Mouse (Mus musculus): ENCODE measurements around the gene Ntng2. TPM values are rescaled to one million over a fixed set of nuclear protein-coding genes. Genes with fewer than 3 reads are reported as not detected.
A peak's percentile ranks its signal among the peaks of the same experiment; 100 is the strongest.

Gene Ntng2
- total RNA-seq, 2 experiments from 2014 or later: 111 TPM

GRCm38 (mm10) chr2:29194547-29195463 is 58.0 kb downstream of the Ntng2 start:
- Histone ChIP-seq H3K27ac (no peak overlapping the region), H3K4me3 (peak overlapping the region; percentile 46)
- DNase-seq (ENCODE audit: low spot score in 2 of 2): peak; percentile 32 to 80
- TF ChIP-seq CTCF (conservative IDR thresholded peaks at IDR 0.05): peak; percentile 98

DNA sequence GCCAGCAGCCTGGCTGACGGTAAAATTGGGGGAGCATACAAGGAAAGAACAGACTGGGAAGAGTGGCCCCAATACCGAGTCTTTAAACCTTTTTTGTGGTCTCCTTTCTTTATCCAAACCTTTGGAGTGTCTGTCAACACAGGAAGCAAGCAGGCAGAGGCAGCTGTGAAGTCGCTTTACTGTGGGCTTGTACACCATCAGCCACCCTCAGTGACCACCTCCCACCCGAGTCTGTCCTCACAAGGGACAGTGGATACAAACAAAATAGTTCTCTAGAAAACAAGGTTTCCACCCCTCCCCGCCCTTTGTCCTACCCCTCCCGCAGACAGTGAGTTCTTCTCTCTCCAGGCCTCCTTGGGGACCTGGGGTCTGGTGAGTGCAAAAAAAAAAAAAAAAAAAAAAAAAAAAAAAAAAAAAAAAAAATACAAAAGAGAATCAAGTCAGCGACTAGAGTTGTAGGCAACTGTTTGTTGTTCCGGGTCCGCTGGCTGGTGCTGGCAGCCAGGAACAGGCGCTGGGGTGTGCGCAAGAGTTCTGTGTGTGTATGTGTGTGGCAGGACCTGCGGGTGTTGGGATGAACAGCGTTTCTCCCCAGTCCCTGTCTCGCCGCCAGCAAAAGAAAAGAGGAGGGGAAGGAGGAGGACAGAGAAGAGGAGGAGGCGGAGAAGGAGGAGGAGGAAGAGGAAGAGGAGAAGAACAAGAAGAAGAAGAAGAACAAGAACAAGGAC is 58.8 kb downstream of the Ntng2 start:
- Histone ChIP-seq H3K27ac (no peak overlapping the region), H3K4me3 (peak overlapping the region; percentile 46; the same call in 1 of the 2 replicates)
- TF ChIP-seq CTCF (conservative IDR thresholded peaks at IDR 0.05): no peak
- DNase-seq (ENCODE audit: low spot score in 2 of 2): no peak

- H3K27ac ChIP-seq: no peak overlapping the region
- peak; percentile 67 for TF ChIP-seq CTCF (conservative IDR thresholded peaks at IDR 0.05)
- DNase-seq (ENCODE audit: low spot score in 2 of 2): no peak
- H3K4me3 ChIP-seq: no peak overlapping the region
Measured at GRCm38 (mm10) chr2:29192629-29193278, 60.1 kb downstream of the Ntng2 start.

GRCm38 (mm10) chr2:29191216-29192215 is 61.3 kb downstream of the Ntng2 start:
- 0 out of 2 replicates have a peak, but pooled peaks have one; percentile 8 for TF ChIP-seq CTCF (conservative IDR thresholded peaks at IDR 0.05)
- no peak for DNase-seq (ENCODE audit: low spot score in 2 of 2)
- Histone ChIP-seq H3K4me3 (no peak overlapping the region), H3K27ac (no peak overlapping the region)

DNA sequence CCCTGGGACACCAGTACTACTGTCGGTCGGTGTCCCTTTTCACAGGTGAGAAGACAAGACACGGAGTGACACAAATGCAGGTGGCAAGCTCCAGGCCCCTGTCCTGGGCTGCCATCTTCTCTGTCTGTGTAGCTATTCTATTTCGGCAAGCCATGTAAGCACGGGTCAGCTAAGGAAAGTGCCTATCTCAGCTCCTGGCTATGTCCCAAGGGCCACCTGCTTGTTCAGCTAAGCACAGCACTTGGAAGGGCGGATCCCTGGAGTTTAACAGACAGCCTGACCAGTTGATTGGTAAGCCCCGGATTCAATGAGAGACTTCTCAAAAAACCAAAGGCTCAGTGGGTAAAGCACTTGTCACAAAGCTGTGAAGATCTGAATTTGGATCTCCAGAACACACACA is 62.4 kb downstream of the Ntng2 start:
- DNase-seq (ENCODE audit: low spot score in 2 of 2): no peak
- no peak for TF ChIP-seq CTCF (conservative IDR thresholded peaks at IDR 0.05)
- Histone ChIP-seq H3K27ac (no peak overlapping the region), H3K4me3 (no peak overlapping the region)

GRCm38 (mm10) chr2:29186209-29186608 is 66.6 kb downstream of the Ntng2 start:
- H3K4me3 ChIP-seq: no peak overlapping the region
- DNase-seq (ENCODE audit: low spot score in 2 of 2): no peak
- TF ChIP-seq CTCF (conservative IDR thresholded peaks at IDR 0.05): no peak
- H3K27ac ChIP-seq: no peak overlapping the region

DNA sequence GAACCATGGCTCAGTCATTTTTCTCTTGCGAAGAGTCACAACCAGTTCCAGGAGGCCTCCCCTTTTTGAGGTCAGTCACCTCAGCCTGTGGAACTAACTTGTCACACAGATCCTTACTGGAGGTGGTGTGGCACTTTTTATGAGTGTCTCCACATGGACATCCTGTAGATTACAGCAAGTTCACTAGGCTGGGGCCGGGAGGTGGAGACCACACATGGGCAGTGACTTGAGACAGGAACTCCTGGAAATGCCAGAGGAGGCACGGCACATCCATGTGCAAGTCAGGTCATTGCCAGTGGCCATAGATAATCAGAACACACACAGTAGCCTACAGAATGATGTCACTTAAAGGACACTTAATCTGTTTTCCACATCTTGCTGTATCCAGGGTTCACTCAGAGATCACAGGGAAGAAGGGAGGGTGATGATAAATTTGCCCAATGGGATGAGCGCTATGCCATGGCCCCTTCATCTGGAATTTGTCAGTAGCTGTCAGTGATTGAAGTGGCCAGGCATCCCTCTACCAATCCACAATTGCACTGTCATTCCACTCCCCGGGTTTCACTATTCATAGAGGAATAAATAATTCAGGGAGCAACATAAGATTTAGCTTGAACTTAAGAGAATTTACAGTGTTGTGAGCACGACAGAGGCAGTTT is 69.4 kb downstream of the Ntng2 start:
- no peak for TF ChIP-seq CTCF (conservative IDR thresholded peaks at IDR 0.05)
- Histone ChIP-seq H3K4me3 (no peak overlapping the region), H3K27ac (no peak overlapping the region)
- DNase-seq (ENCODE audit: low spot score in 2 of 2): no peak

GRCm38 (mm10) chr2:29181111-29181510 is 71.7 kb downstream of the Ntng2 start:
- H3K27ac ChIP-seq: peak overlapping the region; percentile 2; the same call in 1 of the 2 replicates
- DNase-seq (ENCODE audit: low spot score in 2 of 2): no peak
- H3K4me3 ChIP-seq: no peak overlapping the region
- no peak for TF ChIP-seq CTCF (conservative IDR thresholded peaks at IDR 0.05)

DNA sequence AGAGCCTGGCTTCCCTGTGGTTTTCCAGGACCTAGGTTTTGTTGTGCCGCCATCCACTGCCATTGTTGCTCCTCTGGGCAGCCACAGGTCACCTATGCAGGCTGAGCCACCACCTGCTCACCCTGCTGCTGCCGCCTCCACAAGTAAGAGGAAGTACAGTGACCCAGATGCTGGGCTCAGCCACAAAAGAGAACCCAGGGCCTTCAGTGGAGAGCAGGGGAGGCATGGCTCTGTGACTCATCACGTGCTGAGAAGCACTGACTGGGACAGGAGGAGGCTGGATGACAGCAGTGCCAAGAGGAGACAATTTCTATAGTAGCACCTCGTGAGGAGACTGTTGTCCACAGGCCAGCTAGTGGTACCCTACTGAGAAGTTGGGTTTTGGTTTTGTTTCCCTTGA is 73.0 kb downstream of the Ntng2 start:
- H3K27ac ChIP-seq: no peak overlapping the region
- TF ChIP-seq CTCF (conservative IDR thresholded peaks at IDR 0.05): no peak
- DNase-seq (ENCODE audit: low spot score in 2 of 2): no peak
- no peak overlapping the region for H3K4me3 ChIP-seq

GRCm38 (mm10) chr2:29174887-29175286 is 77.9 kb downstream of the Ntng2 start:
- Histone ChIP-seq H3K27ac (no peak overlapping the region), H3K4me3 (no peak overlapping the region)
- TF ChIP-seq CTCF (conservative IDR thresholded peaks at IDR 0.05): no peak
- DNase-seq (ENCODE audit: low spot score in 2 of 2): no peak

DNA sequence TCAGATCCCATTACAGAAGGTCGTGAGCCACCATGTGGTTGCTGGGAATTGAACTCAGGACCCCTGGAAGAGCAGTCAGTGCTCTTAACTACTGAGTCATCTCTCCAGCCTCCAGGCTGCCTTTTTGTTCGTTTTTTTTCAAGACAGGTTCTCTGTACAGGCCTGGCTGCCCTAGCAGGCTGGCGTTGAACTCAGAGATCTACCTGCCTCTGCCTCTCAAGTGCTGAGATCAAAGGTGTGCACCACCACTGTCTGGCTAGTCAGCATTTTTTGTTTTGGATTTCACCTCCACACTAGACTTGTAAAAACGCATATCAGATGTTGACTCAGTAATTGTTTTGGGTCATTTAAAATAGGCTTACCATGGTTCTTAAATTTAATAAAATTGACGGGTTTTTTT is 84.7 kb downstream of the Ntng2 start:
- Histone ChIP-seq H3K27ac (no peak overlapping the region), H3K4me3 (no peak overlapping the region)
- no peak for TF ChIP-seq CTCF (conservative IDR thresholded peaks at IDR 0.05)
- no peak for DNase-seq (ENCODE audit: low spot score in 2 of 2)
